Mouse (Mus musculus): ENCODE data around the gene Tnxb. TPM values are rescaled to one million over a fixed set of nuclear protein-coding genes. Genes with fewer than 3 reads are reported as not detected.

The Tnxb gene
- polyA plus RNA-seq, 1 experiment from 2014 or later = 0.09 TPM

DNA sequence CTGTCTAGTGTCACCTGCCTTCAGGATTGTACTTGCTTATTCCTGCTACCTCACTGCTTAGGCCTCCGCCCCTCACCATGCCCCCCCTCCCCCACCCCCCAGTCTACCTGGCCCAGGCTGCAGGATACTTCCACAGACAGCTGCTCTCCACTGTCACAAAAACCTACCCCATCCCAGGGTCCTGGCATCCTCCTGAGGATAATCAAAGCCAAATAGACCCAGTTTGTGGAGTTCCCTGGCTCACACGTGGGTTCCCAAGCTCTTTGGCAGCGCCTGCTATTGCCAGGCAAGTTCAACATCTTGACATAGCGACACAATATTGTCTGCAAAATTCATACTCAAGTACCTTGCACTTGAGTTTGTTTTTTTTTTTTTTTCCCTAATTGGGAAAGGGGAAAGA is 10.3 kb downstream of the Tnxb start:
- Histone ChIP-seq H3K27ac (ENCODE audit: low read depth, low read length) (no peak overlapping the region), H3K4me3 (ENCODE audit: low read depth, low read length) (no peak overlapping the region), H3K9me3 (ENCODE audit: control insufficient read depth, low read length) (no peaks in the 10 kb centered on the region), H3K4me1 (replicated peaks; ENCODE audit: control insufficient read depth, insufficient read depth, low read length) (no peaks in the 10 kb centered on the region), H3K36me3 (ENCODE audit: control insufficient read depth, insufficient read depth, low read length) (no peaks in the 10 kb centered on the region), H3K27me3 (ENCODE audit: control insufficient read depth, insufficient read depth, low read length) (peaks cover 3% of the 10 kb centered on the region; the same call in 1 of the 2 replicates), H3K4me2 (replicated peaks; ENCODE audit: low read depth, low read length) (no peak overlapping the region), H3K9ac (ENCODE audit: low read depth, low read length) (no peak overlapping the region)
- DNase-seq (ENCODE audit: low spot score) (no peak), ATAC-seq (ENCODE audit: low FRiP score) (no peak)
- WGBS = 79% methylated on average over 4 of the region's 4 CpGs

GRCm38 (mm10) chr17:34681132-34681571 is 10.8 kb downstream of the Tnxb start:
- Histone ChIP-seq H3K4me1 (replicated peaks; ENCODE audit: control insufficient read depth, insufficient read depth, low read length) (no peaks in the 10 kb centered on the region), H3K9me3 (ENCODE audit: control insufficient read depth, low read length) (no peaks in the 10 kb centered on the region), H3K9ac (ENCODE audit: low read depth, low read length) (no peak overlapping the region), H3K36me3 (ENCODE audit: control insufficient read depth, insufficient read depth, low read length) (no peaks in the 10 kb centered on the region), H3K27me3 (ENCODE audit: control insufficient read depth, insufficient read depth, low read length) (peaks cover 3% of the 10 kb centered on the region; the same call in 1 of the 2 replicates), H3K4me2 (replicated peaks; ENCODE audit: low read depth, low read length) (no peak overlapping the region), H3K4me3 (ENCODE audit: low read depth, low read length) (no peak overlapping the region), H3K27ac (ENCODE audit: low read depth, low read length) (no peak overlapping the region)
- 84% methylated on average over 17 of the region's 17 CpGs for WGBS
- ATAC-seq (ENCODE audit: low FRiP score) (no peak), DNase-seq (ENCODE audit: low spot score) (no peak)

GRCm38 (mm10) chr17:34681881-34682536 is 11.7 kb downstream of the Tnxb start:
- ATAC-seq (ENCODE audit: low FRiP score) (no peak), DNase-seq (ENCODE audit: low spot score) (no peak)
- no peaks in the 10 kb centered on the region for H3K9me3 ChIP-seq (ENCODE audit: control insufficient read depth, low read length)
- H3K36me3 ChIP-seq (ENCODE audit: control insufficient read depth, insufficient read depth, low read length) = no peaks in the 10 kb centered on the region
- no peak overlapping the region for H3K4me2 ChIP-seq (replicated peaks; ENCODE audit: low read depth, low read length)
- H3K27me3 ChIP-seq (ENCODE audit: control insufficient read depth, insufficient read depth, low read length) = peaks cover 3% of the 10 kb centered on the region; the same call in 1 of the 2 replicates
- WGBS = 74% methylated on average over 11 of the region's 11 CpGs
- H3K4me1 ChIP-seq (replicated peaks; ENCODE audit: control insufficient read depth, insufficient read depth, low read length) = no peaks in the 10 kb centered on the region
- no peak overlapping the region for H3K4me3 ChIP-seq (ENCODE audit: low read depth, low read length)
- H3K9ac ChIP-seq (ENCODE audit: low read depth, low read length) = no peak overlapping the region
- no peak overlapping the region for H3K27ac ChIP-seq (ENCODE audit: low read depth, low read length)

- Histone ChIP-seq H3K4me3 (ENCODE audit: low read depth, low read length) (no peak overlapping the region), H3K36me3 (ENCODE audit: control insufficient read depth, insufficient read depth, low read length) (no peaks in the 10 kb centered on the region), H3K9ac (ENCODE audit: low read depth, low read length) (no peak overlapping the region), H3K4me1 (replicated peaks; ENCODE audit: control insufficient read depth, insufficient read depth, low read length) (no peaks in the 10 kb centered on the region), H3K9me3 (ENCODE audit: control insufficient read depth, low read length) (no peaks in the 10 kb centered on the region), H3K4me2 (replicated peaks; ENCODE audit: low read depth, low read length) (no peak overlapping the region), H3K27me3 (ENCODE audit: control insufficient read depth, insufficient read depth, low read length) (peaks cover 3% of the 10 kb centered on the region; the same call in 1 of the 2 replicates), H3K27ac (ENCODE audit: low read depth, low read length) (no peak overlapping the region)
- no peak for ATAC-seq (ENCODE audit: low FRiP score)
- no peak for DNase-seq (ENCODE audit: low spot score)
- 68% methylated on average over 8 of the region's 8 CpGs for WGBS
Measured at GRCm38 (mm10) chr17:34683179-34683578, 12.8 kb downstream of the Tnxb start.

- ATAC-seq (ENCODE audit: low FRiP score) = no peak
- no peaks in the 10 kb centered on the region for H3K4me1 ChIP-seq (replicated peaks; ENCODE audit: control insufficient read depth, insufficient read depth, low read length)
- WGBS = 71% methylated on average over 10 of the region's 10 CpGs
- H3K4me3 ChIP-seq (ENCODE audit: low read depth, low read length) = no peak overlapping the region
- no peak overlapping the region for H3K4me2 ChIP-seq (replicated peaks; ENCODE audit: low read depth, low read length)
- no peak for DNase-seq (ENCODE audit: low spot score)
- H3K9me3 ChIP-seq (ENCODE audit: control insufficient read depth, low read length) = no peaks in the 10 kb centered on the region
- no peak overlapping the region for H3K27ac ChIP-seq (ENCODE audit: low read depth, low read length)
- peaks cover 3% of the 10 kb centered on the region; the same call in 1 of the 2 replicates for H3K27me3 ChIP-seq (ENCODE audit: control insufficient read depth, insufficient read depth, low read length)
- no peak overlapping the region for H3K9ac ChIP-seq (ENCODE audit: low read depth, low read length)
- H3K36me3 ChIP-seq (ENCODE audit: control insufficient read depth, insufficient read depth, low read length) = no peaks in the 10 kb centered on the region
Measured at GRCm38 (mm10) chr17:34683686-34684220, 13.4 kb downstream of the Tnxb start.

DNA sequence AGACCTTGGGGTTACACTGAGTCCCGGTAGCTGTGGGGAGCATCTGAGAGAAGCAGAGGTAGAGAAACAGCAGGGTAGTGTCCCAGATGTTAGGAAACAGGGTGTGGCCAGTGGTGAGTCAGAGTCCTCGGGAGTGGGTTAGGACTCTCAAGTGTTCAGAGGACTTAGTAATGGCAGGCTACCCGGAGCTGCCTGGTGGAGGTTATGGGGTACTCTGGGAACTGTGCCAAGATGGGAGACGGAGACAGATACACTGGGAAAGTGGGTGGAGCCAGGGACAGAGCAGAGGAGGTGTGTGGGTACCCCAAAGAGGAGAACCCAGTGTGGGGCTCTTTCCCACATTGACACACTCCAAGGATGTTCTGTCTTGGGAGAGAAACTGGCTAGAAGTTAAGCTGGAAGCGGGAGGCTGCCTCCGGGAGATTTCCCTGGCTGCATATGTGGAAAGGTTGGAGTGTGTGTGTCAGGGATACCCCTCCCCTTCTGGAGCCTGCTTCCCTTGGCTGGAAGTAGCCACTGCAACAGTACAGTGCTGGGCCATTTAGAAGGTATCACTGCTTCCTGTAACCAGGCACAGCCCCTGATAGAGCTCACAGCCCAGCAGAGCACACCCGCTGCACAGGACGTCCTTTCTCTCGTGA is 14.0 kb downstream of the Tnxb start:
- Histone ChIP-seq H3K27me3 (ENCODE audit: control insufficient read depth, insufficient read depth, low read length) (peaks cover 3% of the 10 kb centered on the region; the same call in 1 of the 2 replicates), H3K4me2 (replicated peaks; ENCODE audit: low read depth, low read length) (no peak overlapping the region), H3K4me1 (replicated peaks; ENCODE audit: control insufficient read depth, insufficient read depth, low read length) (no peaks in the 10 kb centered on the region), H3K9ac (ENCODE audit: low read depth, low read length) (no peak overlapping the region), H3K9me3 (ENCODE audit: control insufficient read depth, low read length) (no peaks in the 10 kb centered on the region), H3K36me3 (ENCODE audit: control insufficient read depth, insufficient read depth, low read length) (no peaks in the 10 kb centered on the region), H3K27ac (ENCODE audit: low read depth, low read length) (no peak overlapping the region), H3K4me3 (ENCODE audit: low read depth, low read length) (no peak overlapping the region)
- DNase-seq (ENCODE audit: low spot score) = no peak
- WGBS = 79% methylated on average over 9 of the region's 9 CpGs
- no peak for ATAC-seq (ENCODE audit: low FRiP score)

GRCm38 (mm10) chr17:34685120-34686110 is 15.1 kb downstream of the Tnxb start:
- H3K27ac ChIP-seq (ENCODE audit: low read depth, low read length) = no peak overlapping the region
- no peaks in the 10 kb centered on the region for H3K9me3 ChIP-seq (ENCODE audit: control insufficient read depth, low read length)
- 84% methylated on average over 28 of the region's 28 CpGs for WGBS
- H3K4me2 ChIP-seq (replicated peaks; ENCODE audit: low read depth, low read length) = no peak overlapping the region
- ATAC-seq (ENCODE audit: low FRiP score) (no peak), DNase-seq (ENCODE audit: low spot score) (no peak)
- H3K9ac ChIP-seq (ENCODE audit: low read depth, low read length) = no peak overlapping the region
- H3K4me1 ChIP-seq (replicated peaks; ENCODE audit: control insufficient read depth, insufficient read depth, low read length) = no peaks in the 10 kb centered on the region
- H3K36me3 ChIP-seq (ENCODE audit: control insufficient read depth, insufficient read depth, low read length) = no peaks in the 10 kb centered on the region
- H3K27me3 ChIP-seq (ENCODE audit: control insufficient read depth, insufficient read depth, low read length) = no peaks in the 10 kb centered on the region
- no peak overlapping the region for H3K4me3 ChIP-seq (ENCODE audit: low read depth, low read length)

GRCm38 (mm10) chr17:34688889-34689288 is 18.6 kb downstream of the Tnxb start:
- no peak for ATAC-seq (ENCODE audit: low FRiP score)
- WGBS = 91% methylated on average over 7 of the region's 7 CpGs
- H3K9me3 ChIP-seq (ENCODE audit: control insufficient read depth, low read length) = no peaks in the 10 kb centered on the region
- H3K4me2 ChIP-seq (replicated peaks; ENCODE audit: low read depth, low read length) = no peak overlapping the region
- DNase-seq (ENCODE audit: low spot score) = no peak
- H3K4me1 ChIP-seq (replicated peaks; ENCODE audit: control insufficient read depth, insufficient read depth, low read length) = no peaks in the 10 kb centered on the region
- H3K4me3 ChIP-seq (ENCODE audit: low read depth, low read length) = no peak overlapping the region
- H3K27me3 ChIP-seq (ENCODE audit: control insufficient read depth, insufficient read depth, low read length) = no peaks in the 10 kb centered on the region
- no peak overlapping the region for H3K27ac ChIP-seq (ENCODE audit: low read depth, low read length)
- no peak overlapping the region for H3K9ac ChIP-seq (ENCODE audit: low read depth, low read length)
- no peaks in the 10 kb centered on the region for H3K36me3 ChIP-seq (ENCODE audit: control insufficient read depth, insufficient read depth, low read length)

Measured in hindbrain, embryonic 11.5 days (tissue).